Mouse (Mus musculus): ENCODE results near the gene Map7d3. TPM values are rescaled to one million over a fixed set of nuclear protein-coding genes. Genes with fewer than 3 reads are reported as not detected.

Gene Map7d3
- under 1 TPM; 0.18 to 0.25 TPM for total RNA-seq (2021)
- long read RNA-seq, experiment 1: 0 reads
- long read RNA-seq, experiment 2: 0 reads

DNA sequence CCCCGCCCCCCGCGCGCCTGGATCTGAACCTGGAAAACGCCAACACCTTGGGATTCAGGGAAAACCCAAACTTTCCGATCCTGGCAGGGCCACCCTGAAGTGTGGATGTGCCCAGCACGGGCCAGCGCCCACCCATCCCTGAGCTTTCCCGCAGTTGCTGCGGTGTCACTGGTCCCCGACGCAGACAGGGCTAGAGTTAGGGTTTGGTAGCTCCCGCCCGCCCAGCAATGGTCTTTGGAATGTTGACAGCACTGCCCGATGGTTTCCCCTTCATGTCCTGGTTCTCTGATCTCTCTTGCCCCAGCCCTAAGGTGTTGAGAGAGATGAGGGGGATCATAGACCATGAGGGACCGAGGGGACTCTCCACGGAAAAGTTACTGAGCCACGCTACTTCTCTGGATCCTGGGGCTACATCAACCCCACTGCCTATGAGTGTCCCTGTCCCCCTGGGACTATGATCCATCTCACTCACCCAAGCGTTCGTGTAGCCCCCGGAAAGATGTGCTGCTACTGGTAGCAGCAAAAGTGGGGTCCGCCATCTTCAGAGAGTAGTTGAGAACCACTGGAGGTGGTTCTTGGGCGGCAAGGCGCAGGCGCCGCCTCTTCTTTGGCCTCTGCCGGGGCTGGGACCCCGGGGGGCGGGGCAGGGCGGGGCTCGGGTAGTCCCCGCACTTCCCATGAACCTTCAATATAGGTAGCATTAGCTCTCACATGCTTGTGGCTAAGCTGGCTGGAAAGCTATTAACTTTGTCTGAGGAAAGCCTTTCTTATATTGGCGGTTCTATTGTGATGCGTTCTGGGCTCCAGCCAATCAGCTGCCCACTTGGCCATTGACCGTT lies at the start of gene Map7d3:
TSS of gene Map7d3 (minus strand) at position 562 of the 839 bp plus-strand sequence.
- no peak for TF ChIP-seq CTCF (IDR thresholded peaks at IDR 0.05)
- Histone ChIP-seq H3K4me3 (peak within 1 kb of the TSS; percentile 73), H3K27ac (peak within 1 kb of the TSS; percentile 35; the same call in 1 of the 2 replicates)
- peak; percentile 24 for DNase-seq
- intact Hi-C loops (cut with DNase I): no loop called here

DNA sequence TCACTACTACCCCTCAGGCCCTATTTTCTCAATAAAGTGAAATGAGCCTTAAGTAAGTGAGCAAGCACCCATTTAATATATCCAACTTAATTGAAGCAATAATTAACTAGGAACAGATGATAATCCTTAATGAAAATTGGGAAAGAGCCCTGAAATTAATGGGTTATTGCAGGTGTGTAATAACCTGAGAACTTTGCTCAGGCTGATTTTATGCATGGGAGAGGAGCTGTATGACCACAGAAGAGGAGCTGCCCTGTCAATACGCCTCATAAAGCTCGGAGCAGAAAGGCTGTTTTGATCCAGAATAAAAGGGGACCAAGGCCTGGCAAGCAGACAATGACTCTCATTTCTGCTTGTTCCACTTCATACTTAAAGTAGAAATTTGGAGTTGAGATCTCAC lies 47.7 kb upstream of the Map7d3 start, which contains the start of gene Adgrg4:
TSS of gene Adgrg4 (plus strand) at position 301 of the 400 bp plus-strand sequence.
- Histone ChIP-seq H3K27ac (no peak within 1 kb of the TSS), H3K4me3 (no peak within 1 kb of the TSS)
- DNase-seq: no peak
- intact Hi-C loops (cut with DNase I): no loop called here
- no peak for TF ChIP-seq CTCF (IDR thresholded peaks at IDR 0.05)

DNA sequence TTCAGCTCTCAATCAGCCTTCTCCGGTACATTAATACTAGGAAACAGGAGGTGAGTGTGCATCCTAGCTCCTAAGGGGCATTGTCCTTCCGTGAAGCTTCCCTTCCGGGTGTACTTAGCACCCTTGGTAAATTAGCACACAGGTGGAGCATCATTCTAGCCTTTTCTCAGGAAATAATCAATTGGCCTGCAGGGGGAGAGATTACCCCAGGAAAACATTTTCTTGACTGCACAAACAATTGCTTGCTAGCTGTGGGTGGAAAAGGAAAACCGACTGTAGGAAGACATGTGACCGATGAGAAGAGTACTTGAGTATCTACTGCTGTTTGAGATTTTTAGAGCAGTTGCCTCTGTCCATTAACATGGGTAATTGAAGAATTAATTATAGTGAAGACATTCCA lies 19.1 kb upstream of the Map7d3 start:
- DNase-seq: no peak
- no peak for TF ChIP-seq CTCF (IDR thresholded peaks at IDR 0.05)
- Histone ChIP-seq H3K4me3 (no peak overlapping the region), H3K27ac (no peak overlapping the region)
- intact Hi-C loops (cut with DNase I): no loop called here

DNA sequence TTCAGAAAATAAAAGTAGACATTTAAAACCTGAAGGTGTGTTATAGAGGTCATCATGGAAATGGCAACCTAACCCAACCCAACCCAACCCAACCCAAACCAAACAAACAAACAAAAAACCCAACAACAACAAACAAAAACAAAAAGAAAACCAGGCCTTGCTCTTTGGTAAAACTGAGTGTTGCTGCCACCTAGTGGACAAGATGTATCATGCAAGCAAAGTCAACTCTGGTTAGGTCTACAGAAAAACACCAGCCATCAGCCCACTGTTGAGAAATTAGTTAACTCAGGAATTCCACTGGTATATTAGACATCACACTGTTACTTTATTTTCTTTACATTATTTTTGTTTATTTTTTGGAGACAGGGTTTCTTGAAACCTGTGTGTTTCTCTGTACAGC lies 17.2 kb upstream of the Map7d3 start:
- DNase-seq: no peak
- no peak overlapping the region for H3K4me3 ChIP-seq
- peak; percentile 69 for TF ChIP-seq CTCF (IDR thresholded peaks at IDR 0.05)
- no peak overlapping the region for H3K27ac ChIP-seq
- intact Hi-C loops (cut with DNase I): loop anchor here (2.0 to 5.0 kb wide), 2 partner anchors 82 to 189 kb away; no protein-coding TSS in a partner anchor

DNA sequence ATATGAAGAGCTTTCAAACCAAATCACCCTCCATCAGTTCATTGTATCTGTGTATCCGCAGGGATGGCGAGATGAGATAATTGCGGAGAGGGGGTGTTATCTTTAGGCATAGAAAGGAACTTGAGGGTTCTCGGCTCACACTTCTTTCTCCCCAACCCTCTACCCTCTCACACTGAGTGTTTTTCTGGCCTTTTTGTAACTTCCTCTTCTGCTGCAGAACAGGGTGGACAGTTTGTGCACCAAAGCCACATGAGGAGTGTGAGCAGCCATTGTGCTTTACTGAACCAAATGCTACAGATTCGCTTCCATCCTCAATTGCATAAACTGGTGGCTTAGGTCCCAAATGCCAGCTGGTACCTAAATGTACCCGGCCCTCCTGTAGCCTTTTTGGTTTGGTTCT lies 13.7 kb upstream of the Map7d3 start:
- TF ChIP-seq CTCF (IDR thresholded peaks at IDR 0.05): no peak
- DNase-seq: no peak
- intact Hi-C loops (cut with DNase I): loop anchor here (5.0 kb wide), 1 partner anchor 79 kb away; no protein-coding TSS in a partner anchor
- no peak overlapping the region for H3K4me3 ChIP-seq
- H3K27ac ChIP-seq: no peak overlapping the region

DNA sequence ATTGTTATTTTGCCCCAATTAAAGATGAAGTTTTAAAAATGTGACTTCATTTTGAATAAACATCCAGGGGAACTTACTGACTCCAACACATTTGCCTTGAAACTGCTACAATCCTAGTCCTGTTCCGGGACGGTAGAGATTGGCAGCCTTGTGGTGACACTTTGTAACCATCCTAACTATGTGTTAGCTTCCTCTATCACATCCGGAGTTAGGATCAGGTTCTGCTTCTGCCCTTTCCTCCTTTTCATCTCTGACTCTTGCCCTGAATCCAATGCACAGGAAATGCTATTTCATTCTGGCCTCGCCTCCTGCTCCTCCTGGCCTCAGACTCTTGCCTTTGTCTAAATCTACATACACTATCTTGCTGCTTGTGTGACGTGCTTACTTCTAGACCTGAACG lies 5.4 kb upstream of the Map7d3 start:
- intact Hi-C loops (cut with DNase I): no loop called here
- H3K27ac ChIP-seq: no peak overlapping the region

DNA sequence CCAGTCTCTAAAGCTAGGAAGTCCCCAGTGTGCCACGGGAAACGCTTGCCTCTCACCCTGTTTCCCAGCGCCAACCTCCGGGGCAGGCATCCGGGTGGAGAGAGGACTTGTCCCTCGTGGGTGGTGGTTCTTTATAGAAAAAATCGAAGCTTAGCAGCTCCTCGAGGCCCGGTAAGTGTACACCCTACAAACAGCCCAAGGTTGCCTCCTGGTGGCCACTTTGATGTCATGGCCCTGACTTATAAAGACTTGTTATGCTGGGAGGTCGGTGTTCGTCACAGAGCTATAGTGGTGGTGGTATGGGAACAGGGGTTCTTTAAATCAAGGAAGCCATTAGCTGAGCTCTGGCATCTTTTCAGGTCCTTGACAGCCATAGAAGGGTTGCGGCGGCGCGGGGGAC lies 30.9 kb downstream of the Map7d3 start:
- DNase-seq: peak; percentile 76
- H3K27ac ChIP-seq: peak overlapping the region; percentile 55; the same call in 1 of the 2 replicates
- H3K4me3 ChIP-seq: peak overlapping the region; percentile 43
- intact Hi-C loops (cut with DNase I): loop anchor here (1.0 to 2.0 kb wide), 2 partner anchors 36 to 140 kb away; no protein-coding TSS in a partner anchor
- peak; percentile 69 for TF ChIP-seq CTCF (IDR thresholded peaks at IDR 0.05)

More for the DNA sequence above, 5.4 kb upstream of the Map7d3 start:
- H3K4me3 ChIP-seq: no peak overlapping the region
- DNase-seq: no peak
- no peak for TF ChIP-seq CTCF (IDR thresholded peaks at IDR 0.05)

DNA sequence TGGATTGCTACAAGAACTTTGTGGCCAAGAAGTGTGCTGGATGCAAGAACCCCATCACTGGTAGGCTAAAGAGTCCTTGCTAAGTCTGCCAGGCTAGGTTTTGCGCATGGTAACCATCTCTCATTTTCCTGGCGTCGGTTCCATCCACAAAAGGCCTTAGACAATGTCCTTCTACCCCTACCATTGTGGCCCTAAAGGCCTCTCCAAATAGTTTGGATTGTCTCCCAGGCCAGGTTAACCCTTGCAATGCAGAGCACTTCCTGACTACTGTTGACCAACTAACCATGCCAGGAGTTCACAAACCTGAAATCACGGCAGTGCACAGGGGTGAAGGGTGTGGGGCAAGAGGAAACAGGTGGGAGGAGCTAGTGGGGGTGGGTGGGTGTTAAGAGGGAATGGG lies 31.5 kb downstream of the Map7d3 start:
- peak; percentile 16 for DNase-seq
- intact Hi-C loops (cut with DNase I): loop anchor here (2.0 kb wide), 1 partner anchor 140 kb away; no protein-coding TSS in a partner anchor
- H3K4me3 ChIP-seq: no peak overlapping the region; the same call in 1 of the 2 replicates
- H3K27ac ChIP-seq: peak overlapping the region; percentile 55; the same call in 1 of the 2 replicates
- TF ChIP-seq CTCF (IDR thresholded peaks at IDR 0.05): no peak

DNA sequence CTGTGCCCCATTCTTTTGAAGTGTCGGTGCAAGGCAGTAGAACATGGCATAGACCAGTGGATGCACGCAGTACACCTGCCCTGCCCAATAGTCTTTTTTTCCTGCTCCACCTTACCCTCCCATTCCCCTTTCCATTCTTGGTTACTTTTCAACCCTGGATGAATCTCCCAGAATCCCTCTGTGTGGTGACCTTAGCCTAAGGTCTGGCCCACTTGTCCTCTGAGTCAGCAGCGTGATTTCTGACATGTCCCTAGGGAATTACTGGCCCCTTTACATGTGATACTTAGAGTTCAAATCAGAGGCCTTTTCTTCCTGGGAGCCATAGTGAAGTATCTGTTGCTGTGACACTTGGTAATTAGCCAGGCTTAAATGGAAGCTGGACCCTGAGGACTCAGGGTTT lies 34.6 kb downstream of the Map7d3 start:
- H3K4me3 ChIP-seq: peak overlapping the region; percentile 61
- TF ChIP-seq CTCF (IDR thresholded peaks at IDR 0.05): no peak
- peak; percentile 21 for DNase-seq
- peak overlapping the region; percentile 75 for H3K27ac ChIP-seq
- intact Hi-C loops (cut with DNase I): no loop called here

DNA sequence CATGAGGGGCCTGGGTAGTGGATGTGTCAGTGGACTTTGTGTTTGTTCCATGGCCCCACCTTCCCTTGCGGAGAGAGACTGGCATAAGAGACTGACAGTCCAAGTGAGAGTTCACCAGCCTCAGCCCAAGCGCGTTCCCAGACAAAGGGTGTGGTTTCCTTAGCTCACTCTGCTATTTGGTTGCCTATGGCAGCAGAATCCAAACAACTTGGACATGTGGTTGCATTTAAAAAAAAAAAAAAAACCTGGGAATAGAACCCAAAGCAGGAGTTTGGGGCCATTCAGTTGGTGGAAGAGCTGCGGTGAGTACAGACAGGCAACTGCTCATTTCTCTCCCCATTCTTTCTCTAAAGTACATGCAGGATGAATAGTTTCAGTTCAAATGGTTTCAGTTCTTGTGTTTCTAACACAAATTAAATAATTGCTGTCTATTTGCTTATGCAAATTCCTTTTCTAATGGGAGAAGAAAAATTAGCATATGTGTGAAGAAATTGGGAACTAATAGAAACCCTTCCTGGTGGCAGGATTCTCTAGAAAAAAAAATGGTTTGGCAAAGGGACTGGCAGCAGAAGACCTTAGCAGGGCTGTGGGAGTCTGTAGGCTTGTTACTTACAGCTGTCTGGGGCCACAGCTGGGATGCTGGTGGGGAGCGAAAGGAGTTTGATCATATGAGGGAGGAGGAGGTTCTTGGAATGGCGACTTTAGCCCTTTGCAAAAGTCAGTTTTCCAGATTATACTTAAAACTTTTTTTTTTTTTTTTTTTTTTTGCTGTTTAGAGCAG lies 35.7 kb downstream of the Map7d3 start:
- no peak for TF ChIP-seq CTCF (IDR thresholded peaks at IDR 0.05)
- intact Hi-C loops (cut with DNase I): no loop called here
- DNase-seq: peak; percentile 57
- H3K4me3 ChIP-seq: peak overlapping the region; percentile 61
- H3K27ac ChIP-seq: peak overlapping the region; percentile 75

DNA sequence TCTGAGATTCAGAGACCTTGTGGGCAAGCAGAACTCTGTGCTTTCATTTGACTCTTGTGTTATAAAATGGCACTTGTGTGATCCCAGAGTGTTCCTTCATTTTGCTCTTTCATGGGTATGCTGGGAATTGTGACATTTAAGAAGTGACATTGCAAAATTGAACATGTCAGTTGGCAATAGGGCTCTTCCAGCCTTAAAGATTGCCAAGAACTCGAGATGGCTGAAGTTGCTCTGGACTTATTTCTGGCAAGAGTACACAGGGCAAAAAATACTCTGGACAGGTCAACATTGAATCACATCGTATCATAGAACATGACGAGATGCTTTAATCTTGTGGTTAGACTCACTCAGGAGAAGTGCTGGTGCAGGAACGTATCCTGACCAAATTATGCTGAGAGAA lies 48.8 kb downstream of the Map7d3 start:
- no peak for DNase-seq
- Histone ChIP-seq H3K27ac (peak overlapping the region; percentile 83), H3K4me3 (no peak overlapping the region)
- intact Hi-C loops (cut with DNase I): no loop called here
- TF ChIP-seq CTCF (IDR thresholded peaks at IDR 0.05): no peak

DNA sequence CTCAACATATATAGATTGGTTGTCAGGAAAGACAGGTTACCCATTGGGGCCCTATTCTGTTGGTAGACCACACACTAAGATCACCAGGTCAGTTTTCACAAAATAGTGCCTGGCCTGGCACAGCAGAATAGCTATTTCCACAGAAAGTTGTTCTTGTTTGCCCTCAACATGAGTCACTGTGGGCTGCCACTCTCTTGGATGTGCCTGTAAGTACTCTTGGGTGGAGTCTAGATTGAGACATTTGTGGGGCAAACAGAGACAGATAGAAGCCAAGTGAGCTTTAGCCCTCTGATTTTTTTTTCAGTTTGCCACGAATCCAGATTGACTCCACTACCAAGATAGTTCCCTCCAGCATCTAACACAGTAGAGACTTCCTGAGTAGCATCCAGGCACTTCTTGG lies 50.4 kb downstream of the Map7d3 start:
- intact Hi-C loops (cut with DNase I): no loop called here
- DNase-seq: no peak
- TF ChIP-seq CTCF (IDR thresholded peaks at IDR 0.05): no peak
- H3K27ac ChIP-seq: no peak overlapping the region
- no peak overlapping the region for H3K4me3 ChIP-seq

DNA sequence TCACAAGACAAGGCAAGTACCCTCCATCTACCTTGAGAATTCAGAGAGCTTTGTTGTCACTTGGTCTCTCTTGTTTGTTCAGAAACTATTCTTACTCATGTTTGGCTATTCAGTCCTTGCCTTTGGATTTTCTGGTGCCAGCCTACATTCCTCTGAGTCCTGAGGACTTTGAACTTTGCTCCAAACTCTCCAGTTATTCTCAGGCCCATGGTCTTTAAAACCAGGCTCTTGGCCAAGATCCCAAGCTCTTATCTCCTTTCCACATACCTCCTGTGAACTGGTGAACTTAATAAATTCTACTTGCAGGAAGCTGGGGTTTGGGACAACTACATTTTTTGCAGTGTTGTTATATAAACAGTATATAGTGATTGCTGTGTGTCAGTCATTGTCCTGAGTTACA lies 52.3 kb downstream of the Map7d3 start:
- DNase-seq: no peak
- TF ChIP-seq CTCF (IDR thresholded peaks at IDR 0.05): no peak
- Histone ChIP-seq H3K27ac (no peak overlapping the region), H3K4me3 (no peak overlapping the region)
- intact Hi-C loops (cut with DNase I): no loop called here

Data from gastrocnemius, adult 2 months (tissue).